Mouse (Mus musculus) embryonic facial prominence, embryonic 13.5 days (tissue): ENCODE measurements around the gene Rnf6. TPM values are rescaled to one million over a fixed set of nuclear protein-coding genes. Genes with fewer than 3 reads are reported as not detected.
A peak's percentile ranks its signal among the peaks of the same experiment; 100 is the strongest.

ENCODE experiments used
- ATAC-seq: fragments of 200-750 bp; cut with Nextera tagmentation; 2 replicates; pipeline ENCODE4 v1.8.0; 2017; ENCODE audit warnings: low read depth; ENCODE audit not compliant: insufficient number of reproducible peaks, insufficient read depth, low FRiP score, low TSS enrichment
- H3K27ac ChIP-seq: fragments of 300-500 bp; sonication (generic); 2 replicates; pipeline ENCODE4 v1.5.1; 2015; ENCODE audit warnings: moderate library complexity, mild to moderate bottlenecking, inconsistent platforms
- H3K27me3 ChIP-seq: fragments of 300-500 bp; sonication (generic); 2 replicates; pipeline ENCODE4 v1.6.1; 2015; ENCODE audit warnings: mild to moderate bottlenecking, inconsistent platforms
- H3K36me3 ChIP-seq: fragments of 300-500 bp; sonication (generic); 2 replicates; pipeline ENCODE4 v1.6.1; 2015; ENCODE audit warnings: mild to moderate bottlenecking, inconsistent platforms
- H3K4me1 ChIP-seq: fragments of 300-500 bp; sonication (generic); 2 replicates; pipeline ENCODE4 v1.6.1; 2015; ENCODE audit warnings: inconsistent platforms
- H3K4me2 ChIP-seq: fragments of 300-500 bp; sonication (generic); 2 replicates; pipeline ENCODE4 v1.6.1; 2015; ENCODE audit warnings: moderate library complexity, mild to moderate bottlenecking, inconsistent platforms
- H3K4me3 ChIP-seq: fragments of 300-500 bp; sonication (generic); 2 replicates; pipeline ENCODE4 v1.5.1; 2015; ENCODE audit warnings: mild to moderate bottlenecking, inconsistent platforms
- H3K9ac ChIP-seq: fragments of 300-500 bp; sonication (generic); 2 replicates; pipeline ENCODE4 v1.6.1; 2015; ENCODE audit warnings: mild to moderate bottlenecking, inconsistent platforms
- H3K9me3 ChIP-seq: fragments of 300-500 bp; sonication (generic); 2 replicates; pipeline ENCODE4 v1.6.1; 2016; ENCODE audit warnings: inconsistent platforms
- WGBS: fragments of 180-500 bp; shearing (Covaris S2); methylation state at CpG from one replicate; pipeline ENCODE4 v1.1.7; 2015; ENCODE audit warnings: mixed read lengths; 5-methylcytosine and 5-hydroxymethylcytosine counted together
- polyA plus RNA-seq: library from polyadenylated mRNA; unstranded; fragments of >200 nt; fragmentation: Nextera tagmentation; extraction: Ambion mirVana; gene quantifications from 2 replicates; pipeline ENCODE4 v1.2.1, GENCODE M21; 2015

The Rnf6 gene
- polyA plus RNA-seq, 1 experiment from 2014 or later = 34.6 TPM

- H3K4me2 ChIP-seq = no peak overlapping the region
- ATAC-seq = no peak
- H3K27ac ChIP-seq = no peak overlapping the region
- peaks cover 5% of the 10 kb centered on the region; the same call in 1 of the 2 replicates for H3K4me1 ChIP-seq
- H3K9ac ChIP-seq = no peak overlapping the region
- H3K36me3 ChIP-seq = no peaks in the 10 kb centered on the region
- no peaks in the 10 kb centered on the region for H3K27me3 ChIP-seq
- no peak overlapping the region for H3K4me3 ChIP-seq
- 85% methylated on average over 8 of the region's 8 CpGs for WGBS
- H3K9me3 ChIP-seq = no peaks in the 10 kb centered on the region
Measured at GRCm38 (mm10) chr5:146227496-146227895, 6.1 kb upstream of the Rnf6 start.

- WGBS = 77% methylated on average over 5 of the region's 5 CpGs
Measured at GRCm38 (mm10) chr5:146223786-146224185, 2.4 kb upstream of the Rnf6 start.

GRCm38 (mm10) chr5:146221722-146222121, 367 bp upstream of the Rnf6 start:
- 21% methylated on average over 6 of the region's 6 CpGs for WGBS

More at GRCm38 (mm10) chr5:146223786-146224185, 2.4 kb upstream of the Rnf6 start:
- Histone ChIP-seq H3K4me3 (no peak overlapping the region), H3K36me3 (no peaks in the 10 kb centered on the region), H3K9me3 (no peaks in the 10 kb centered on the region), H3K4me2 (no peak overlapping the region), H3K4me1 (peaks cover 10% of the 10 kb centered on the region; the same call in 1 of the 2 replicates), H3K27ac (no peak overlapping the region; the same call in 1 of the 2 replicates), H3K27me3 (no peaks in the 10 kb centered on the region), H3K9ac (no peak overlapping the region)
- ATAC-seq = no peak

GRCm38 (mm10) chr5:146220501-146220878, 865 bp downstream of the Rnf6 start:
- H3K27me3 ChIP-seq = no peaks in the 10 kb centered on the region
- H3K4me1 ChIP-seq = peaks cover 10% of the 10 kb centered on the region; the same call in 1 of the 2 replicates
- peak overlapping the region; percentile 78 for H3K4me3 ChIP-seq
- peak overlapping the region; percentile 73 for H3K9ac ChIP-seq
- peaks cover 27% of the 10 kb centered on the region for H3K36me3 ChIP-seq
- ATAC-seq = 0 out of 2 replicates have a peak, but pooled peaks have one; percentile 12
- H3K9me3 ChIP-seq = no peaks in the 10 kb centered on the region
- peak overlapping the region; percentile 65 for H3K4me2 ChIP-seq
- H3K27ac ChIP-seq = peak overlapping the region; percentile 96; the same call in 1 of the 2 replicates
- WGBS = 7% methylated on average over 13 of the region's 13 CpGs

More at GRCm38 (mm10) chr5:146221722-146222121, 367 bp upstream of the Rnf6 start:
- peak overlapping the region; percentile 65 for H3K4me2 ChIP-seq
- no peaks in the 10 kb centered on the region for H3K9me3 ChIP-seq
- no peaks in the 10 kb centered on the region for H3K27me3 ChIP-seq
- peaks cover 10% of the 10 kb centered on the region; the same call in 1 of the 2 replicates for H3K4me1 ChIP-seq
- H3K27ac ChIP-seq = peak overlapping the region; percentile 96
- no peak for ATAC-seq
- H3K4me3 ChIP-seq = peak overlapping the region; percentile 78
- H3K36me3 ChIP-seq = peaks cover 16% of the 10 kb centered on the region
- H3K9ac ChIP-seq = peak overlapping the region; percentile 89

- 97% methylated on average over 5 of the region's 5 CpGs for WGBS
- ATAC-seq = no peak
- Histone ChIP-seq H3K4me3 (no peak overlapping the region), H3K4me2 (no peak overlapping the region), H3K4me1 (no peaks in the 10 kb centered on the region), H3K36me3 (peaks cover 91% of the 10 kb centered on the region), H3K27me3 (no peaks in the 10 kb centered on the region), H3K27ac (no peak overlapping the region), H3K9ac (no peak overlapping the region), H3K9me3 (no peaks in the 10 kb centered on the region)
Measured at GRCm38 (mm10) chr5:146205537-146205936, 15.8 kb downstream of the Rnf6 start.

GRCm38 (mm10) chr5:146203921-146204320, 17.4 kb downstream of the Rnf6 start:
- no peaks in the 10 kb centered on the region for H3K27me3 ChIP-seq
- H3K27ac ChIP-seq = no peak overlapping the region
- H3K36me3 ChIP-seq = peaks cover 79% of the 10 kb centered on the region
- no peak overlapping the region for H3K4me3 ChIP-seq
- no peaks in the 10 kb centered on the region for H3K4me1 ChIP-seq
- H3K4me2 ChIP-seq = no peak overlapping the region
- no peak overlapping the region for H3K9ac ChIP-seq
- no peaks in the 10 kb centered on the region for H3K9me3 ChIP-seq
- 84% methylated on average over 2 of the region's 2 CpGs for WGBS
- ATAC-seq = no peak

GRCm38 (mm10) chr5:146200580-146200979, 20.8 kb downstream of the Rnf6 start:
- 97% methylated on average over 6 of the region's 6 CpGs for WGBS
- no peak overlapping the region for H3K27ac ChIP-seq

GRCm38 (mm10) chr5:146199540-146199939, 21.8 kb downstream of the Rnf6 start:
- Histone ChIP-seq H3K36me3 (peaks cover 35% of the 10 kb centered on the region), H3K4me3 (no peak overlapping the region), H3K9ac (no peak overlapping the region), H3K27me3 (no peaks in the 10 kb centered on the region), H3K27ac (no peak overlapping the region), H3K4me1 (no peaks in the 10 kb centered on the region), H3K4me2 (no peak overlapping the region), H3K9me3 (peaks cover 3% of the 10 kb centered on the region; the same call in 1 of the 2 replicates)
- ATAC-seq = no peak
- 83% methylated on average over 2 of the region's 2 CpGs for WGBS

More at GRCm38 (mm10) chr5:146200580-146200979, 20.8 kb downstream of the Rnf6 start:
- H3K9me3 ChIP-seq = peaks cover 3% of the 10 kb centered on the region; the same call in 1 of the 2 replicates
- no peak overlapping the region for H3K4me2 ChIP-seq
- peaks cover 45% of the 10 kb centered on the region for H3K36me3 ChIP-seq
- no peaks in the 10 kb centered on the region for H3K4me1 ChIP-seq
- no peak for ATAC-seq
- H3K27me3 ChIP-seq = no peaks in the 10 kb centered on the region
- no peak overlapping the region for H3K9ac ChIP-seq
- no peak overlapping the region for H3K4me3 ChIP-seq

- no peak for ATAC-seq
- Histone ChIP-seq H3K4me3 (no peak overlapping the region), H3K9me3 (peaks cover 3% of the 10 kb centered on the region; the same call in 1 of the 2 replicates), H3K4me1 (no peaks in the 10 kb centered on the region), H3K27me3 (no peaks in the 10 kb centered on the region), H3K36me3 (peaks cover 30% of the 10 kb centered on the region), H3K4me2 (no peak overlapping the region), H3K9ac (no peak overlapping the region), H3K27ac (no peak overlapping the region)
Measured at GRCm38 (mm10) chr5:146199073-146199472, 22.3 kb downstream of the Rnf6 start.

- no peak overlapping the region for H3K4me2 ChIP-seq
- H3K4me1 ChIP-seq = no peaks in the 10 kb centered on the region
- 81% methylated on average over 8 of the region's 8 CpGs for WGBS
- H3K27ac ChIP-seq = no peak overlapping the region
- no peak for ATAC-seq
- H3K9me3 ChIP-seq = peaks cover 3% of the 10 kb centered on the region; the same call in 1 of the 2 replicates
- no peaks in the 10 kb centered on the region for H3K27me3 ChIP-seq
- no peaks in the 10 kb centered on the region for H3K36me3 ChIP-seq
- no peak overlapping the region for H3K9ac ChIP-seq
- H3K4me3 ChIP-seq = no peak overlapping the region
Measured at GRCm38 (mm10) chr5:146193360-146193759, 28.0 kb downstream of the Rnf6 start.

- WGBS = 57% methylated on average over 3 of the region's 3 CpGs
Measured at GRCm38 (mm10) chr5:146190501-146191269, 30.7 kb downstream of the Rnf6 start.

GRCm38 (mm10) chr5:146190093-146190492, 31.3 kb downstream of the Rnf6 start:
- no peak overlapping the region for H3K4me2 ChIP-seq
- no peak for ATAC-seq
- no peaks in the 10 kb centered on the region for H3K27me3 ChIP-seq
- no peak overlapping the region for H3K9ac ChIP-seq
- no peaks in the 10 kb centered on the region for H3K4me1 ChIP-seq
- H3K4me3 ChIP-seq = no peak overlapping the region
- 63% methylated on average over 4 of the region's 4 CpGs for WGBS
- no peaks in the 10 kb centered on the region for H3K9me3 ChIP-seq
- no peak overlapping the region for H3K27ac ChIP-seq
- H3K36me3 ChIP-seq = no peaks in the 10 kb centered on the region

More at GRCm38 (mm10) chr5:146190501-146191269, 30.7 kb downstream of the Rnf6 start:
- Histone ChIP-seq H3K9me3 (peaks cover under 1% of the 10 kb centered on the region; the same call in 1 of the 2 replicates), H3K4me2 (no peak overlapping the region), H3K36me3 (no peaks in the 10 kb centered on the region), H3K4me1 (no peaks in the 10 kb centered on the region), H3K27me3 (no peaks in the 10 kb centered on the region), H3K27ac (no peak overlapping the region), H3K9ac (no peak overlapping the region), H3K4me3 (no peak overlapping the region)
- no peak for ATAC-seq
